Mouse (Mus musculus) G1E (cell line): ENCODE measurements around the gene Mycbpap. TPM values are rescaled to one million over a fixed set of nuclear protein-coding genes. Genes with fewer than 3 reads are reported as not detected.

ENCODE experiments used
- ATAC-seq: 2 replicates; pipeline ENCODE4 v1.8.0; 2016; ENCODE audit warnings: mild to moderate bottlenecking; ENCODE audit not compliant: insufficient number of reproducible peaks, poor library complexity, low FRiP score, severe bottlenecking; ENCODE audit errors: extremely low read depth
- DNase-seq: peaks from one replicate; pipeline ENCODE4 v3.0.0; 2012; ENCODE audit warnings: low spot score
- H3K27me3 ChIP-seq: 2 replicates; pipeline ENCODE4 v1.6.1; 2012; ENCODE audit warnings: mild to moderate bottlenecking, low read length, inconsistent platforms; ENCODE audit not compliant: insufficient read depth
- H3K36me3 ChIP-seq: replicated peaks from 2 replicates; pipeline ENCODE3; 2012; ENCODE audit warnings: mild to moderate bottlenecking, inconsistent platforms
- H3K4me1 ChIP-seq: 2 replicates; pipeline ENCODE4 v1.6.1; 2012; ENCODE audit warnings: low read depth, low read length, inconsistent platforms, mixed read lengths; ENCODE audit not compliant: insufficient read depth
- H3K4me3 ChIP-seq: 2 replicates; pipeline ENCODE4 v1.5.1; 2012; ENCODE audit warnings: low read depth, mild to moderate bottlenecking, inconsistent platforms, low read length, moderate library complexity, mixed read lengths
- H3K9me3 ChIP-seq: replicated peaks from 2 replicates; pipeline ENCODE4 v1.6.1; 2012; ENCODE audit warnings: inconsistent platforms
- CTCF ChIP-seq: IDR thresholded peaks from 2 replicates; pipeline ENCODE4 v1.5.1; 2012; ENCODE audit warnings: low read depth, low read length, inconsistent platforms, mixed read lengths
- GATA1 ChIP-seq: IDR thresholded peaks from 2 replicates; pipeline ENCODE4 v1.6.1; 2012; ENCODE audit warnings: borderline replicate concordance, low read length, inconsistent platforms, mixed read lengths
- GATA2 ChIP-seq: IDR thresholded peaks from 2 replicates; pipeline ENCODE4 v1.6.1; 2012; ENCODE audit warnings: low read depth, low read length, inconsistent platforms, borderline replicate concordance
- POLR2AphosphoS5 ChIP-seq: IDR thresholded peaks from 2 replicates; pipeline ENCODE4 v1.6.1; 2012; ENCODE audit warnings: low read depth, low read length, inconsistent platforms; ENCODE audit not compliant: insufficient replicate concordance
- TAL1 ChIP-seq: conservative IDR thresholded peaks from 2 replicates; pipeline ENCODE4 v1.6.1; 2012; ENCODE audit warnings: low read depth, low read length, inconsistent platforms, mixed read lengths
- polyA plus RNA-seq: library from polyadenylated mRNA; stranded (reverse); fragments of >175 nt; gene quantifications from 2 replicates; pipeline ENCODE4 v1.2.3, GENCODE M21; 2012
- total RNA-seq, 2 experiments: library from RNA; stranded (forward) in 1 of 2; stranded (reverse) in 1 of 2; fragments of 200-1000 nt in 1 of 2; fragments of >200 nt in 1 of 2; fragmentation: Nextera tagmentation in 1 of 2; gene quantifications; 2 replicates each; pipeline ENCODE4 v1.2.3; 2014 to 2017

Mycbpap gene
- total and polyA plus RNA-seq, 3 experiments: not detected

GRCm38 (mm10) chr11:94548041-94548784 is 26.7 kb upstream of the Mycbpap start:
- DNase-seq (peak; percentile 54), ATAC-seq (no peak)
- TF ChIP-seq GATA2 (no peak), POLR2AphosphoS5 (no peak), CTCF (no peak), TAL1 (no peak), GATA1 (no peak)
- Histone ChIP-seq H3K4me3 (peak overlapping the region; percentile 74), H3K4me1 (peaks cover 23% of the 10 kb centered on the region), H3K36me3 (peaks cover 31% of the 10 kb centered on the region), H3K9me3 (no peaks in the 10 kb centered on the region), H3K27me3 (peaks cover 8% of the 10 kb centered on the region; the same call in 1 of the 2 replicates)

GRCm38 (mm10) chr11:94547271-94547670 is 25.7 kb upstream of the Mycbpap start:
- no peak for DNase-seq

GRCm38 (mm10) chr11:94546381-94546780 is 24.8 kb upstream of the Mycbpap start:
- no peaks in the 10 kb centered on the region for H3K9me3 ChIP-seq
- ATAC-seq: no peak
- no peak for DNase-seq
- no peak for TF ChIP-seq GATA1
- TF ChIP-seq TAL1: no peak
- TF ChIP-seq CTCF: no peak
- no peak overlapping the region for H3K4me3 ChIP-seq
- H3K4me1 ChIP-seq: peaks cover 23% of the 10 kb centered on the region
- peaks cover 8% of the 10 kb centered on the region; the same call in 1 of the 2 replicates for H3K27me3 ChIP-seq
- H3K36me3 ChIP-seq: peaks cover 47% of the 10 kb centered on the region

More at GRCm38 (mm10) chr11:94547271-94547670, 25.7 kb upstream of the Mycbpap start:
- Histone ChIP-seq H3K27me3 (peaks cover 8% of the 10 kb centered on the region; the same call in 1 of the 2 replicates), H3K9me3 (no peaks in the 10 kb centered on the region), H3K36me3 (peaks cover 40% of the 10 kb centered on the region), H3K4me3 (no peak overlapping the region), H3K4me1 (peaks cover 23% of the 10 kb centered on the region)
- ATAC-seq: no peak
- TF ChIP-seq GATA1 (no peak), GATA2 (no peak), CTCF (no peak), POLR2AphosphoS5 (no peak), TAL1 (no peak)

- H3K9me3 ChIP-seq: no peaks in the 10 kb centered on the region
- no peak overlapping the region for H3K4me3 ChIP-seq
- ATAC-seq (no peak), DNase-seq (no peak)
- no peaks in the 10 kb centered on the region for H3K27me3 ChIP-seq
- peaks cover 20% of the 10 kb centered on the region for H3K4me1 ChIP-seq
- TF ChIP-seq TAL1 (no peak), GATA1 (no peak), GATA2 (no peak), CTCF (no peak), POLR2AphosphoS5 (no peak)
- H3K36me3 ChIP-seq: peaks cover 57% of the 10 kb centered on the region
Observed at GRCm38 (mm10) chr11:94544422-94544821, 22.9 kb upstream of the Mycbpap start.

GRCm38 (mm10) chr11:94543932-94544331 is 22.4 kb upstream of the Mycbpap start:
- no peak for ATAC-seq
- TF ChIP-seq GATA1 (no peak), GATA2 (no peak), TAL1 (no peak), POLR2AphosphoS5 (no peak), CTCF (peak; percentile 69)
- no peak for DNase-seq

GRCm38 (mm10) chr11:94543344-94543743 is 21.8 kb upstream of the Mycbpap start:
- ATAC-seq: no peak
- peaks cover 62% of the 10 kb centered on the region for H3K36me3 ChIP-seq

More at GRCm38 (mm10) chr11:94543932-94544331, 22.4 kb upstream of the Mycbpap start:
- Histone ChIP-seq H3K4me3 (no peak overlapping the region), H3K36me3 (peaks cover 60% of the 10 kb centered on the region), H3K4me1 (peaks cover 15% of the 10 kb centered on the region), H3K27me3 (no peaks in the 10 kb centered on the region), H3K9me3 (no peaks in the 10 kb centered on the region)

More at GRCm38 (mm10) chr11:94543344-94543743, 21.8 kb upstream of the Mycbpap start:
- no peak for DNase-seq
- Histone ChIP-seq H3K4me3 (no peak overlapping the region), H3K4me1 (peaks cover 9% of the 10 kb centered on the region), H3K9me3 (no peaks in the 10 kb centered on the region), H3K27me3 (no peaks in the 10 kb centered on the region)
- TF ChIP-seq TAL1 (no peak), GATA1 (no peak), CTCF (no peak), GATA2 (no peak), POLR2AphosphoS5 (no peak)
